Mouse (Mus musculus) heart, adult 11 months (tissue): ENCODE measurements at regions not wholly inside any gene's neighbourhood (a gene's known extent, or its start where the extent isn't known, plus 50 kb on each side); places are given as distances from the start of the nearest gene placed in this dataset.
A peak's percentile ranks its signal among the peaks of the same experiment; 100 is the strongest.

Experiments
- DNase-seq: peaks from one replicate; pipeline ENCODE4 v3.0.0; 2022

DNA sequence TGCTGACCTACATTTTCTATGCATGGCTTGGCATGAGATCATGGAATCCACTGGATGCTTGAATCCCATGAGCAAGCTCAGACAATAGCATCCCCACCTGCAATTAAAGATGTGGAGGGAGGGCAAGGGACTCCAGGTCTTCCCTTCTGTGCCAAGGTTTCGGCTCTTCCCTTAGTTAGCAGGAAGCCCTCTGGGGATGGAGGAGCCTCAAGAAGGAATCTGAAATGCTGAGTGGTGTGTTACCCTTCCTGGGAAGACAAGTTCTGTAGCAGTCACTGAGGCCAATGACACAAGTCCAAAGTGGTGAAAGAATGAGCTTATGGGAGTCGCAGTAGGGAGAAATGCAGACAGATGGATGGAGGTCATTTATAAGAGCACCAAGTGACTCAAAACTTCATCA lies 125.4 kb upstream of the Dapk1 start:
- peak; percentile 68 for DNase-seq

GRCm38 (mm10) chr13:60478301-60478700 lies 123.4 kb upstream of the Dapk1 start:
- peak; percentile 53 for DNase-seq

DNA sequence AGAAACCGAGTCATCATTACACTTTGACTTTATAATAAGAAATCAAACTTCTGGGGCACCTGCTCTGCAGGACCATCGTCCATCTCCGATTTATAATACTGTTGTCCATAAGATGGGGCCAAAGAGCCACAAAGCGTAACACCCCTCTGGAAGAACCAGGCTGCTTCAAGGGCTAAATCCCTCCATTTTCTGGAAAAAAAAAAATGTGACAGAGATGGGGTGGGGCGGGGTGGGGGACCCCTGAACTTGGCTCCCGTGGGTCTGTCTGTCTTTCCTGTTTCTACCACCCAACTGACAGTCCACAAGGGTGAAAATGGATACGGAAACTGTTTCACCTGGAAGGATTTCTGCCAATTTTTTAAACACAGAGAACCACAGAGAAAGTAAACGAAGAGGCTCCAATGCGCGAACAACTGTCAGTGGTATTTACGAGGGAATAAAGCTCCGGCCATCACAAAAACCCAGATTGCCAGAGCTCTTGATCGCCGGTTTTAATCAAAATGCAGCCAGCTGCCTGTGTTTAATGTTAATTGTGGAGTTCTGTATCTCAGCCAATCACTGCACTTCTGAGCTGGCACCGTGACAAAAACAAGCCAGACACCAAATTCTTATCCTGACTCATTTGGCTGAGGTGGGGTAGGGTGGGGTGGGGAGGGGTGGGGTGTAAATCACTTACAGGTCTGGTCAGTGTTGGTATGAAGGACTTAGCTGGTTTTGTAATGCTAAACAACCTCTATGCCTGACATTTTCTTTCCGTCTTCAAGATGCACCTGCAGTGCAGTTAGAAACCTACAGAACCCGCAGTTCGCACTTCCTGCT lies 122.5 kb upstream of the Dapk1 start:
- peak; percentile 91 for DNase-seq

- peak; percentile 61 for DNase-seq
Observed at GRCm38 (mm10) chr13:60479862-60480730, 121.7 kb upstream of the Dapk1 start.

DNA sequence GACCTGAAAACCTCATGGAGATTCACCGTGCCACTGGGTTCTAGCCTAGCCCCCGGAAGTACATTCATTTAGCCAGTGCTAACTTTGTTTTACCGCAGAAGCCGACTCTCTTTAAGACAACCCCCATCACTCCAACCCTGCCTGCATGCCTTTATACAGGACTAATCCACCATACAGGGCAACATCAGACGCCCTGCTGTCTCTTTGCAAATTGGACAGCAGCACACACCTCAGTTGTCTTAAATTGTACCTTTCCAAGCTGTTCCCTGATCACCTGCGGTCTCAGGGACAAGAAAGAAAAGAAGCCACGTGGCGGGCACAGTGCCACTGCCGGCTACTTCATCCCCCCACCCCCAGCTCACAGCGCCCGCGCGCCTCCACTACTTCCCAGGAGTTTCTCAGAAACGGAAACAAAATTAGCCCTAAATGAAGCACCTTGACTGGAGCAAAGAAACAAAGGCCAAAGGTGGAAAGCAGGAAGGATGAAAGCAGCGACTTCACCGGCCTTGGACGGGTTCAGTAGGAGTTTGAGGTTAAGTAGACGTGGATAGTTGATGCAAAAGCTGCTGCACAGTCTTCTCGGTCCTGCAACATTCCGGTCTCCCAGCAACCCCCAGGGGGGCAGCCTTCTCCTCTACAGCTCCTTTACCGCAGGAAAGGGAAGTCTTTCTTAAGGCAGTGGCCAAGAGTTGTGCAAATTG lies 120.9 kb upstream of the Dapk1 start:
- DNase-seq = peak; percentile 86

DNA sequence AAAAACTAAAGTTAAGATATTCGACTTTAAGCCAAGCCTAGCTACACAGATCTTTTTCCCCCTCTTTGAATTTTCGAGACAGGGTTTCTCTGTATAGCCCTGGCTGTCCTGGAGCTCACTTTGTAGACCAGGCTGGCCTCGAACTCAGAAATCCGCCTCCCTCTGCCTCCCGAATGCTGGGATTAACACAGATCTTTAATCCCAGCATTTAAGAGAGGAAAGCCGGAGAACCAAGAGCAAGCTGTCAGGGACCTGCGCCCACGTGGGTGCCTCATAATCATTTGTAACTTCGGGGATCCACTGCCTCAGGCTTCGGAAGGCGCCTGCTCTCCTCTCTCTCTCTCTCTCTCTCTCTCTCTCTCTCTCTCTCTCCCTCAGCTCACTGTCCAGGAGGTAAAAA lies 120.3 kb upstream of the Dapk1 start:
- peak; percentile 83 for DNase-seq

GRCm38 (mm10) chr13:60481946-60482345 lies 119.8 kb upstream of the Dapk1 start:
- DNase-seq = peak; percentile 55

GRCm38 (mm10) chr13:60486105-60486504 lies 115.6 kb upstream of the Dapk1 start:
- DNase-seq = peak; percentile 98

DNA sequence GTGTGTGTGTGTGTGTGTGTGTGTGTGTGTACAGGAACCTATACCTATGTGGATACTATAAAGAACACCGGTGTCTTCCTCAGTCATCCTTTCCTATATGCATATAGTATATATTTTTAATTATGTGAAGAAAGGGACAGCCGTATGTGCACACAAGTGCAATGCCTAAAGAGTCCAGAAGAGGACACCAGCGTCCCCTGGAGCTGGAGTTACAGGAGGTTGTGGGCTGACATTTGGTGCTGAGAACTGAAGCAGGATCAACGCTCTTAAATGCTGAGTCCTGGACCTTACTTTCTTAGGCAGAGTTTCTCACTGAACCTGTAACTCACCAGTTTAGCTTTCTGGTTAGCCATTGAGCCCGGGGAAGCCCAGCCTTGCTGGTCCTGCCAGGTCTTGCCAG lies 114.9 kb upstream of the Dapk1 start:
- peak; percentile 83 for DNase-seq

- peak; percentile 96 for DNase-seq
Observed at GRCm38 (mm10) chr13:60488131-60488883, 113.4 kb upstream of the Dapk1 start.

DNA sequence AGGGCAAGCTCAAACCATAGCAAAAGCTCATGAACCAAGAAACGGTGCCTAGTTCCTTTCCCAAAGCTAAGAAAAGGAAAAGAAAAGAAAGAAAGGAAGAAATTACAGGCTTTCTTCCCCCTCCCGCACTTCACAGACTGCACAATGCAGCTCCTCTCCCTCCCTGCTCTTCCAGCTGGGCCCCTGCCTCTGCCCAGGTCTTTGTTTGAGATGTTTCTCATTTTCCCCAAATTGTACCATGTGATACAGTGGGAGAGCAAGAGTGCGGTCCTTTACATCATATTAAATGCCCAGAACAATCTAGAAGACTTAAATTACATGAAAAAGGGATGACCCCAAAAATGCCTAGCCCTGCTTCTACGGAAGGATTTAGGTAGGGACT lies 112.9 kb upstream of the Dapk1 start:
- DNase-seq = no peak

- DNase-seq = peak; percentile 42
Observed at GRCm38 (mm10) chr13:60491948-60492464, 109.7 kb upstream of the Dapk1 start.

DNA sequence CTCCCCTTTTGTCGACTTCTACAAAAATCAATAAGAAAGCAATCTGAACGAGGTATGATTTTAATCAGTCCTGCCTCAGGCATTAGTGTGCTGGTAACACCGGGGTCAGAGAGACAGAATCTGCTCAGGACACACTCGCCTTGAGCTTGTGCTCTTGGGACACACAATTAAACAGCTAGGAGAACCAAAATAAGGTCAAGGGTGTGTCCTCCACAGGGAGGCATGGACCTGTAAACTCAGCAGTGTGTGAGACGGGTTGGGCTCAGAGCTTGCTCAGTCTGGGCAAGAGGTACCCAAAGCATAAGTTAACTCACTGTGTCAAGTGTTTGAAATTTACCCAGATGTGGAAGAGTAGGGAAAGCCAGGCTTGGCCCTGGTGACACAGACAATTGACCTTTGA lies 107.9 kb upstream of the Dapk1 start:
- DNase-seq = peak; percentile 53

DNA sequence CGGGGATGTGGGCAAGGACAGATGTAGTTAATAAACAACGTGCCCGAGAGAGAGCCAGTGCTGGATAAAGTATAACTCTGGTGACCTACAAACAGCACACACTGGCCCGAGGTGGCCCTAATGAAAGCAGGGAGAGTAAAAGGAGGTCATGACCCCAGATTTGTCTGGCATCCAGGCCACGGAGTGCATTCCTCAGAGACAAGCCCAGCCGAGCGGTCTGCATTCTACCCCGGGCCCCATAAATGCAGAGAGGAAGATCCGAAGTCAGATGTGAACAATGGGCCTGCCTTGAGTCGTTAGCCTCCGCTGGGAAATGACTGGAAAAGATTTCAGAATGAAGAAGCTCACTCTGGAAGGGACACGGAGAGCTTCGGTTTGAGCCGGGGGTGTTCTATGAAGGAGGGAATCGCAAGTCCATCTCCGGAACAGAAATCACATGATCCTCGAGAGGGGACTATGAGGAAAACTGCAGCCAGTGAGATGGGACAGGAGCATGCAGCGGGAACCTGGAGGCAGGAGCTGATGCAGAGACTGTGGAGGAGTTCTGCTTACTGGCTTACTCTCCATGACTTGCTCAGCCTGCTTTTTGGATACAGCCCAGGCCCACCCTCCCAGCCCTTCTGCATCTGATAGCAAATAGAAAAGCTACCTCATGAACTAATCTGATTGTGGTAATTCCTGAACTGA lies 103.9 kb upstream of the Dapk1 start:
- DNase-seq = peak; percentile 71

DNA sequence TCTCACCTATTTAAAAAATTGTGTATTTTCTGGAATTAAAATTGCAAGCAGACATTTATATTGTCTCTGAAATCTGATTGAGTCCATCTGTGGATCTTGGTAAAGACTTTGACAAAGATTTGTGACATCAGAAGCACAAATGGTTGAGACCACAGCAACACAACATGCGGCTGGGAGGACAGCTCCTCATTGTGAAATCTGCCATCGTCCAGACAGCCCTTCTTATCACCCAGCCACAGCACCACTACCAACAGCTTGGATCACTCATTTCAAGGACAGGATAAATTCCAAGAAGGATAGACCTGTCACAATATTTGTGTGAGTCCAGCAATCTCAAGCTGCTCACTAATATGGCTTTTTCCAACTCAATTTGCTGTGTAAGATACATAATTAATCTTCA lies 97.6 kb upstream of the Dapk1 start:
- DNase-seq = peak; percentile 83

DNA sequence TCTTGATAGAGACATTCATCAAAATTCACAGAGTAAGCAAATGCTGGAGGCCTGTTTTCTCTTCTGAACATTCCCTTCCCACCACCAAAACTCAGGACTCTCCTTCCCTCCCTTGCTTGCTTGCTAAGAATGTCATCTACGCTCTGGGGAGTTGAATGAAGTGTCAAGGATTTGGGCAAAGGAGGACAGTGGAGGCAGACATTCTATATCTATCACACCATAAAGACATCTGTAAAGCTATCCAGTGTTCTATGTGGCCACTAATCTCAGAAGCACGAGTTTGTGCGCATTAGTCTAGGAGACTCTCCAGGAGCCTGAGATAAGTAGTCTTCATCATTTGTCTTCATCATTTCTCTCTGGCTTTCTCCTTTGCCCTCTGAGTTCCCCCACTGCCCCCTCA lies 94.1 kb upstream of the Dapk1 start:
- no peak for DNase-seq

GRCm38 (mm10) chr13:60508054-60508453 lies 93.7 kb upstream of the Dapk1 start:
- DNase-seq = peak; percentile 95

DNA sequence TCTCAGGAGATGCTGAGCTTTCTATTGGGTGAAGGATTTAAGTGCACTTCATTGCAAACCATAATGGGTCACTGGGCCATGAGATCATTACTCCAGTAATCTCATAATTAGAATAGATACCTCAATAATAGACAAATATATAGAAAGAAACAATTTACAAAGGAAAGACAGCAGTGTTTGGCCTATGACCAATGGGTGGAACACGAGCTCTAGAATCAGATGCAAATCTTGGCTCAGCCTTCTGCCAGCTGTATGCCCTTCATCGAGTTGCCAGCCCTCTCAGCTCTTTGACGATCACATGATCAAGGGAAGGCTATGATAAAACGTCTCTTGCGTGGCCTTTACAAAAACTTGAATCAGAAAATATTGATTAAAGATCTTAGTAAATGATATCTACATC lies 92.9 kb upstream of the Dapk1 start:
- DNase-seq = peak; percentile 58

DNA sequence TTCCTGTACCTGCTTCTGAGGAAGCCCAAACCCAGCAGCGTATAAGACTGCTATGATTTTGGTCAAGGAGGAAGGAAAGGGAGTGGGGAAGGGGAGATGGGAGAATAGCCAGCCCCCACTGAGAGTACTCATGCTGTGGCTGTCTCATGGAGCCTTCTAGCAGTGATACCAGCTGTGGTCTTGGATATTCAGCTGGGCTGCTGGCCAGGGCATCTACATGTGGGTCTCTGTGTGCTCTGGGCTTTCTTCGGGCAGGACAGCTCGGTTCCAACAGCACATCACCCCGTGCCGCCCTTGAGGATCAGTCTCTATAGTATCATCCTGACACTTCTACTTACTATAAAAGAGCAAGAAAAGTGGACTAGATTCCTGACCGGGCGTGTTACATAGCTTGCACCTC lies 90.6 kb upstream of the Dapk1 start:
- peak; percentile 78 for DNase-seq

DNA sequence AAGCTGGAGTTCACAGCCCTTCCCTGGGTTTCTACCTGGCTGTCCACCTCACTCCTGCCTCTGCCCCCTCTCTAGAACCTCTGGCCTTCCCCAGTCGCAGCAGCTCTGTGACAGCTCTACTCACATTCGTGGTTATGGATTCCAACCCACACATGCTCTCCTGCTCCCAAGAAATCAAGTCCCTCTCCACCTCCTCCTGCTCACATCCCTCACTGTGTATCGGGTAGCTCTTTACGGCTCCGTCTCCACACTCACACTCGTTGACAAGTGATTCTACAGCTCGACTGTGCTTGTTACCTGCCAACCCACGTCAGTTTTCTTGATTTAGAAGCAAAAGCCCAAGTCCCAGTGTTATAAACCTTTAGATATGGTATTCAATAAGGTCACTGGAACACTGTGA lies 90.1 kb upstream of the Dapk1 start:
- DNase-seq = peak; percentile 29

DNA sequence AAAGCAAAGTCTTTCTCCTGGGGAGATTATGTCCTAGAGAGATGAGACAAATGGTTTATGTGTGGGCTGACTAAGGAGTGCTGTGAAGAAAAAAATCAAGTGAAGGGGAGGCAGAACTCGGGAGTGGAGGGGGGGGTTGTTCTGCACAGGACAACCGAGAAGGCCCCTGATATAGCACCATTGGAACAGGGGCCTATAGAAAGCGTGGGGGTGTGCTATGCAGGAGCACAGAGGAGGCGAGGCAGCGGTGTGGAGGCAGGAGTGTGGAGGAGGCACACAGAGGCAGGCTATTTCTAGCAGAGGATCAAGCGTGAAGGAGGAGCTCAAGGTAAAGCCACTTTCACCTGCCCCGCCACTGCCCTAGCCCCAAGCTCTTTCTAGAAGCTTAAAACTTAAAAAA lies 88.0 kb upstream of the Dapk1 start:
- DNase-seq = peak; percentile 22

DNA sequence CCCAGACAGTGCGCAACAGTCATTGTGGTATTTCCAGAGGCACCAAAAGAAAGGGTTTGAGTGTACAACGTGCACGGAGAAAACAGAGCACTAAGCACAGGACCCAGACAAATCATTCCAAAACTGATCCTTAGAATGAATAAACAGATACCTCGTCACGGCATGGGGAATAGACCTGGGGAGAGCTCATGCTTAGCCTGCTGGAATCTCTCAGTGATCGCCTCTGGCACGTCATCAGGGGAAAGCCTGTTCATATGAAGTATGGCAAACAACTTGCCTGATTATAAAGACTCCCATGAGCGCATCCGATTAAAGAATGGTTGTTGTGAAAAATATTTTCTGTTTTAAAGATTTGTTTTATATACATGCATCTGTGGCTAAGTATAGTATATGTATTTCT lies 86.9 kb upstream of the Dapk1 start:
- DNase-seq = peak; percentile 66
